Comparison of ENCODE assay signal across 8 mouse cellular contexts in genomic region chr11:55077331-55078231, GRCm38 (mm10). TPM values are rescaled to one million over a fixed set of nuclear protein-coding genes. Genes with fewer than 3 reads are reported as not detected.
DNase-seq lines count a peak whose midpoint lies in the region; ATAC-seq lines count a peak whose summit lies in the region.

Gene Ccdc69, minus strand, starts transcription at chr11:55078131.

- H3K27ac ChIP-seq in heart, embryonic 16.5 days (ENCODE audit: low read length), result peak within 1 kb of the TSS; percentile 94
- peak within 1 kb of the TSS; percentile 63 for H3K27ac ChIP-seq in macrophage

- peak within 1 kb of the TSS; percentile 80 for H3K9ac ChIP-seq in heart, embryonic 16.5 days (ENCODE audit: low read length)

- ATAC-seq in CD4-positive, CD25-positive, alpha-beta regulatory T cell, adult 4 months, result peak; percentile 81
- peak; percentile 57 for ATAC-seq in erythroblast, adult 5-6 weeks (replicated peaks; ENCODE audit: low FRiP score, poor library complexity, severe bottlenecking)
- peak; percentile 75 for ATAC-seq in heart, embryonic 16.5 days (replicated peaks; ENCODE audit: extremely low read depth, insufficient read depth, low FRiP score)

- H3K4me3 ChIP-seq in heart, embryonic 16.5 days (ENCODE audit: low read length), result peak within 1 kb of the TSS; percentile 55
- H3K4me3 ChIP-seq in macrophage (ENCODE audit: inconsistent target), result peak within 1 kb of the TSS; percentile 44

- DNase-seq in adrenal gland, postnatal 36 days, result peak; percentile 77 to 83
- DNase-seq in kidney, postnatal 14 days, result peak; percentile 64
- DNase-seq in retina, postnatal 1 day, result peak; percentile 75
- peak; percentile 62 for DNase-seq in urinary bladder, adult 2 months (ENCODE audit: low spot score)

- peak within 1 kb of the TSS; percentile 67 for H3K4me2 ChIP-seq in heart, embryonic 16.5 days (ENCODE audit: low read depth, low read length)

- H3K27me3 ChIP-seq in heart, embryonic 16.5 days (ENCODE audit: control insufficient read depth, insufficient read depth, low read length), result no peaks in the 10 kb centered on the region

- peaks cover 45% of the 10 kb centered on the region for H3K4me1 ChIP-seq in heart, embryonic 16.5 days (ENCODE audit: control insufficient read depth, insufficient read depth, low read length)

- H3K9me3 ChIP-seq in heart, embryonic 16.5 days (replicated peaks; ENCODE audit: control insufficient read depth, low read length), result peaks cover 2% of the 10 kb centered on the region; the same call in 1 of the 2 replicates

- no peaks in the 10 kb centered on the region for H3K79me2 ChIP-seq in macrophage (ENCODE audit: inconsistent target)

- WGBS in heart, embryonic 16.5 days, result under 1% methylated on average over 50 of the region's 50 CpGs
- WGBS in macrophage (ENCODE audit: missing documents), result under 1% methylated on average over 47 of the region's 50 CpGs

- no peaks in the 10 kb centered on the region; the same call in 1 of the 2 replicates for H3K36me3 ChIP-seq in heart, embryonic 16.5 days (ENCODE audit: control insufficient read depth, insufficient read depth)
- H3K36me3 ChIP-seq in macrophage (ENCODE audit: inconsistent target), result no peaks in the 10 kb centered on the region

RNA-seq across cellular contexts. Expression of gene Ccdc69, which starts in this region (rescaled TPM):
- 10 to 100 TPM; 68.2 to 80.6 TPM for polyA plus RNA-seq in CD4-positive, CD25-positive, alpha-beta regulatory T cell, adult 4 months (2017; shearing (Covaris generic))
- total RNA-seq in adrenal gland, postnatal 36 days (2021), result 1 to 10 TPM; 7.3 to 10.0 TPM
- total RNA-seq in erythroblast, adult 5-6 weeks (2015; ENCODE audit: low replicate concordance), result 3.1 and 6.7 TPM in 2 replicates
- 6.0 and 6.6 TPM in 2 replicates for total RNA-seq in erythroblast, adult 5-6 weeks (2017; ENCODE audit: low replicate concordance)
- 22.6 and 25.1 TPM in 2 replicates for polyA plus RNA-seq in heart, embryonic 16.5 days (2015; fragmentation: Nextera tagmentation; extraction: Ambion mirVana)
- total RNA-seq in macrophage (2018; cell fraction: chromatin; rRNA removed), result 1 to 10 TPM in 21 of 26 experiments, under 1 TPM in 2, not detected in 3; 0.62 to 6.1 (median 3.0) TPM
- total RNA-seq in macrophage (2018; cell fraction: cytosol; rRNA removed), result 1 to 10 TPM in 25 of 26 experiments, under 1 TPM in 1; 0.43 to 5.7 (median 3.8) TPM
- total RNA-seq in macrophage (2018; cell fraction: nucleus; rRNA removed), result 1 to 10 TPM in 21 of 26 experiments, under 1 TPM in 5; 0.40 to 6.5 (median 2.3) TPM
- 2.8 to 5.5 TPM (median 3.1 TPM) in 3 replicates for polyA plus RNA-seq in macrophage (2018)
- 29.0 and 33.3 TPM in 2 replicates for polyA plus RNA-seq in urinary bladder, adult 2 months (2012; rRNA removed)

Comparison
In these comparisons a context has a peak if more than half of its experiments do, and no peak if none do; other contexts are left out.
1. Peak in every context shown above with its lines: DNase-seq, ATAC-seq, H3K4me3 ChIP-seq and H3K27ac ChIP-seq.